ENCODE assay signal across 10 mouse cellular contexts in genomic region chr6:91414890-91415289, GRCm38 (mm10). TPM values are rescaled to one million over a fixed set of nuclear protein-coding genes. Genes with fewer than 3 reads are reported as not detected.
DNase-seq lines count a peak whose midpoint lies in the region; ATAC-seq and TF ChIP-seq lines count a peak whose summit lies in the region.
"Had no signal": no experiment of that assay in that cellular context is flagged by ENCODE, and none has a peak within 500 bp of the region (broad histone marks: within the 10 kb centered on the region; RNA-seq: fewer than 3 reads in every experiment).

No protein-coding gene starts in this region.

- no peaks in the 10 kb centered on the region for H3K9me3 ChIP-seq in intestine, embryonic 14.5 days (ENCODE audit: control insufficient read depth, low read length)
- no peaks in the 10 kb centered on the region for H3K9me3 ChIP-seq in intestine, embryonic 15.5 days
- H3K9me3 ChIP-seq in ES-E14 (ENCODE audit: control insufficient read depth, insufficient read depth, low read depth, low read length): no peaks in the 10 kb centered on the region
- H3K9me3 ChIP-seq: limb, embryonic 15.5 days had no signal

- H3K9ac ChIP-seq in intestine, embryonic 14.5 days (ENCODE audit: low read length): no peak overlapping the region
- no peak overlapping the region for H3K9ac ChIP-seq in intestine, embryonic 15.5 days
- no peak overlapping the region for H3K9ac ChIP-seq in ES-E14 (ENCODE audit: insufficient read depth, low read depth, low read length, poor library complexity, severe bottlenecking)
- H3K9ac ChIP-seq: limb, embryonic 15.5 days had no signal

- in situ Hi-C loops in ES-E14 (cut with MboI; ENCODE audit: low sequenced_read_pairs in 2 of 2, unreplicated experiment in 2 of 2): loop anchor here (5.0 to 10.0 kb wide), 3 partner anchors 130 to 240 kb away; no protein-coding TSS in a partner anchor

- no peak overlapping the region for H3K4me3 ChIP-seq in intestine, embryonic 14.5 days (ENCODE audit: low read depth, low read length)
- H3K4me3 ChIP-seq in intestine, embryonic 15.5 days (replicated peaks): no peak overlapping the region
- H3K4me3 ChIP-seq in ES-E14 (ENCODE audit: insufficient read depth in 1 of 2, low read depth in 1 of 2, low read length in 2 of 2, poor library complexity in 1 of 2, severe bottlenecking in 1 of 2): no peak overlapping the region
- H3K4me3 ChIP-seq: limb, embryonic 15.5 days had no signal

- no peak overlapping the region for H3K4me2 ChIP-seq in intestine, embryonic 14.5 days (ENCODE audit: low read length)
- no peak overlapping the region for H3K4me2 ChIP-seq in intestine, embryonic 15.5 days (replicated peaks)
- H3K4me2 ChIP-seq: limb, embryonic 15.5 days had no signal

- no peaks in the 10 kb centered on the region for H3K36me3 ChIP-seq in intestine, embryonic 14.5 days (ENCODE audit: control insufficient read depth, insufficient read depth, low read length)
- H3K36me3 ChIP-seq in intestine, embryonic 15.5 days: no peaks in the 10 kb centered on the region
- no peaks in the 10 kb centered on the region for H3K36me3 ChIP-seq in ES-E14 (ENCODE audit: control insufficient read depth, insufficient read depth, low read length, poor library complexity, severe bottlenecking)
- H3K36me3 ChIP-seq: limb, embryonic 15.5 days had no signal

- DNase-seq in intestine, embryonic 14.5 days (ENCODE audit: low spot score): peak; percentile 77
- DNase-seq in 416B (ENCODE audit: low read depth) (peak; percentile 39), ES-E14 (ENCODE audit: low read depth, low spot score) (peak; percentile 38)
- DNase-seq in cerebellum, postnatal 25 days: peak; percentile 68 to 78
- peak; percentile 65 to 67 for DNase-seq in kidney, postnatal 4 days
- peak; percentile 67 for DNase-seq in retina, postnatal 1 day
- DNase-seq in spleen, adult 18-20 months: no peak

- no peak for ATAC-seq in intestine, embryonic 14.5 days (replicated peaks; ENCODE audit: low FRiP score, low TSS enrichment, low read depth)
- no peak for ATAC-seq in intestine, embryonic 15.5 days

- peaks cover 53% of the 10 kb centered on the region for H3K27me3 ChIP-seq in intestine, embryonic 14.5 days (replicated peaks; ENCODE audit: control insufficient read depth, insufficient read depth, low read length)
- H3K27me3 ChIP-seq in intestine, embryonic 15.5 days (replicated peaks): peaks cover 67% of the 10 kb centered on the region

- H3K4me1 ChIP-seq in intestine, embryonic 14.5 days (replicated peaks; ENCODE audit: control insufficient read depth, insufficient read depth, low read length): peaks cover 2% of the 10 kb centered on the region; the same call in 1 of the 2 replicates
- peaks cover 12% of the 10 kb centered on the region for H3K4me1 ChIP-seq in intestine, embryonic 15.5 days (replicated peaks)
- H3K4me1 ChIP-seq in ES-E14 (ENCODE audit: control insufficient read depth in 2 of 2, insufficient read depth in 2 of 2, low read length in 2 of 2, poor library complexity in 1 of 2): peaks cover 0 to 4% of the 10 kb centered on the region in 2 experiments; a peak in 1 of 4 replicates

- 1% methylated on average over 4 of the region's 4 CpGs for WGBS in intestine, embryonic 14.5 days
- WGBS in intestine, embryonic 15.5 days: 3% methylated on average over 4 of the region's 4 CpGs

- H3K27ac ChIP-seq in intestine, embryonic 14.5 days (ENCODE audit: low read depth): no peak overlapping the region
- H3K27ac ChIP-seq in intestine, embryonic 15.5 days: no peak overlapping the region
- no peak overlapping the region for H3K27ac ChIP-seq in ES-E14 (ENCODE audit: insufficient read depth, low read depth, low read length, poor library complexity, severe bottlenecking)
- H3K27ac ChIP-seq: limb, embryonic 15.5 days had no signal

TF ChIP-seq in ES-E14, 5 proteins besides CTCF, POLR2A, EP300 and RAD21:
- peak; percentile 29; the same call in 1 of the 2 replicates for TF ChIP-seq ZC3H11A (IDR thresholded peaks at IDR 0.05; ENCODE audit: borderline replicate concordance, low read depth, low read length)
- TF ChIP-seq ZNF384 (IDR thresholded peaks at IDR 0.05; ENCODE audit: low read depth, low read length): no peak
TF ChIP-seq in ES-E14: peak in this region for 1.

RNA-seq across cellular contexts. Expression of gene Wnt7a, which starts 3.7 kb away (rescaled TPM):
- polyA plus RNA-seq in intestine, embryonic 14.5 days (2014; fragmentation: Nextera tagmentation; extraction: Ambion mirVana): 0.05 TPM in 1 of 2 replicates, not detected in the other
- 0.08 TPM in 1 of 2 replicates, not detected in the other for polyA plus RNA-seq in intestine, embryonic 15.5 days (2015; fragmentation: Nextera tagmentation; extraction: Ambion mirVana)
- total RNA-seq in ES-E14 (2012; rRNA removed): 1.0 and 2.2 TPM in 2 replicates
- polyA plus RNA-seq: stomach, embryonic 14.5 days had no signal

RNA-seq across cellular contexts. Expression of gene Chchd4, which starts 58.5 kb away (rescaled TPM):
- polyA plus RNA-seq in intestine, embryonic 14.5 days (2014; fragmentation: Nextera tagmentation; extraction: Ambion mirVana): 37.7 and 38.5 TPM in 2 replicates
- polyA plus RNA-seq in intestine, embryonic 15.5 days (2015; fragmentation: Nextera tagmentation; extraction: Ambion mirVana): 38.0 and 39.7 TPM in 2 replicates
- total RNA-seq in ES-E14 (2012; rRNA removed): 24.6 and 30.2 TPM in 2 replicates

RNA-seq across cellular contexts. Expression of gene Tmem43, which starts 58.6 kb away (rescaled TPM):
- polyA plus RNA-seq in intestine, embryonic 14.5 days (2014; fragmentation: Nextera tagmentation; extraction: Ambion mirVana): 45.4 and 48.3 TPM in 2 replicates
- 36.4 and 40.5 TPM in 2 replicates for polyA plus RNA-seq in intestine, embryonic 15.5 days (2015; fragmentation: Nextera tagmentation; extraction: Ambion mirVana)
- total RNA-seq in ES-E14 (2012; rRNA removed): 87.5 and 116 TPM in 2 replicates

Comparison
In these comparisons a context has a peak if more than half of its experiments do, and no peak if none do; other contexts are left out.
1. DNase-seq: peak in intestine, embryonic 14.5 days (single experiment), 416B (single experiment), ES-E14 (single experiment), cerebellum, postnatal 25 days (2 of 2), kidney, postnatal 4 days (2 of 2) and retina, postnatal 1 day (single experiment); none in spleen, adult 18-20 months (0 of 2).